Mouse (Mus musculus): ENCODE measurements around the gene Col2a1. TPM values are rescaled to one million over a fixed set of nuclear protein-coding genes. Genes with fewer than 3 reads are reported as not detected.

Col2a1 gene
- total and polyA plus RNA-seq, 2 experiments from 2014 or later: 6.2 to 17.8 TPM

DNA sequence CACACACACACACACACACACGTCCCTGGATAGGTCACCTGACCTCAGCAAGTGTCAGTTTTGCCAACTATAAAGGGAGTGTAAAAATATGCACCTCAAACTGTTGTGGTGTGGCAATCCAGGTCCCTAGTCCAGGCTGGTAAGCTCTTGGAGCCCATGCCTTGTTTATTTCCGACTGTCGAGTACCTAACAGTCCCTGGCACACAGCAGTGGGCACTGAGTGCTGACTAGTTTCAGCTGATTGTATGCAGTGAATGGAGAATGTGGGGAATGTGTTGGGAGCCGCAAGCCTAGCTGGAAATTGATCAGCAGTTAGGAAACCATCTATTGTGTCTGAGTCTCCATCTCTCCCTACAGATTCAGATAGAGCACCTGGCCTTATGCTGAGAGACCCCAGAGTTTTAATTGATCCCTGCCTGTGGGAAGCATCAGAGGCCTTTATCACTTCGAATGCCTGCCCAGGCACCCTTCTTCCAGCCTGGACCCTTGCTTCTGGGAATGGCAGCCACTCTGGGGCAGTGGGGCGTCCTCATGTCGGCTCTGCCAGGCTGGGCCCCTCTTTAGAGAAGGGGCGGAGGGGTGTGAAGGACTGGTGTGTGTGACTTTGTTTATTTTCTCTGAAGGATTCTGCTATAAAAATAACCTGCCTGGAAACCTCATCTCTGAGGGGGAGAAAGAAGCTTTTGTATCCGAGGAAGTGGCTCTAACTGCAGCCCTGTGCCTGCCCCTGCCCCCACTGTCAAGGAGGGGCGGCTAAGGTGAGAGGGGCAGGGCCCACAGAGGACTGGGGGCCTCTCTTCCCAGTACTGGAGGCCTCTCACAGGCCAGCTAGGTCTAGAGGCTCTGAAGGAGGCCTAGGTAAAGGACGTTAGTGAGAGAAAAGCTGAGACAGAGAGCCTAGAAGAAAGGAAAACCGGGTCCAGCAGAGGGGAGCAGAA is 22.7 kb upstream of the Col2a1 start:
- ATAC-seq (ENCODE audit: low FRiP score): no peak
- no peaks in the 10 kb centered on the region for H3K36me3 ChIP-seq (ENCODE audit: insufficient read depth, low read length)
- no peak overlapping the region for H3K9ac ChIP-seq (replicated peaks; ENCODE audit: low read length, poor library complexity, severe bottlenecking)
- 0 out of 2 replicates have a peak, but pooled peaks cover 4% of the 10 kb centered on the region for H3K4me1 ChIP-seq (ENCODE audit: insufficient read depth, low read length)
- no peaks in the 10 kb centered on the region for H3K9me3 ChIP-seq (ENCODE audit: low read length)
- no peaks in the 10 kb centered on the region for H3K27me3 ChIP-seq (ENCODE audit: insufficient read depth, low read length)
- no peak for DNase-seq (ENCODE audit: low spot score)
- TF ChIP-seq CTCF (IDR thresholded peaks at IDR 0.05): no peak
- WGBS: 39% methylated on average over 12 of the region's 12 CpGs
- H3K27ac ChIP-seq (ENCODE audit: low read depth, low read length): no peak overlapping the region
- H3K4me2 ChIP-seq (ENCODE audit: low read depth, low read length, poor library complexity, severe bottlenecking): no peak overlapping the region
- no peak overlapping the region for H3K4me3 ChIP-seq (ENCODE audit: low read depth, low read length)

DNA sequence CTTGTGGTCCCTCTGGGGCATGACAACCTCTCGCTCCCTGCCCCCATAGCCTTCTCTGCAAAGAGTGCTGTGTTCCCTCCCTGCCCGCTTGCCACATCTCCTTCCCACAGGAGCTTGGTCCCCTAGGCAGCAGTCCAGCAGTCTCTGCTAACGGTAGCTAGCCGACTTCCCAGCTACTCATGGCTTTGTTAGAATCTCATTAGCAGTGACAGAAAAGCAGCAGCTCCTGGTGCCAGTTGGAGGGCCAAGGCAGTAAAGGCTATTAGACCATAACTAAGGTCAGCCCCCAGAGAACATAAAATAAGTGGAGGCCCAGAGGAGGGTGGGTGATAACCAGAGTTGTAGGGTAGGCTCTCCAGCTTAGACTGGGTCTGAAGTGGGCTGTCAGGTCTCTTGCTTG is 21.1 kb upstream of the Col2a1 start:
- Histone ChIP-seq H3K9ac (replicated peaks; ENCODE audit: low read length, poor library complexity, severe bottlenecking) (no peak overlapping the region), H3K4me2 (ENCODE audit: low read depth, low read length, poor library complexity, severe bottlenecking) (no peak overlapping the region), H3K27me3 (ENCODE audit: insufficient read depth, low read length) (no peaks in the 10 kb centered on the region), H3K27ac (ENCODE audit: low read depth, low read length) (no peak overlapping the region), H3K4me3 (ENCODE audit: low read depth, low read length) (no peak overlapping the region), H3K4me1 (ENCODE audit: insufficient read depth, low read length) (0 out of 2 replicates have a peak, but pooled peaks cover 4% of the 10 kb centered on the region), H3K36me3 (ENCODE audit: insufficient read depth, low read length) (no peaks in the 10 kb centered on the region), H3K9me3 (ENCODE audit: low read length) (no peaks in the 10 kb centered on the region)
- peak; percentile 47 for DNase-seq (ENCODE audit: low spot score)
- WGBS: 29% methylated on average over 4 of the region's 4 CpGs
- ATAC-seq (ENCODE audit: low FRiP score): no peak
- TF ChIP-seq CTCF (IDR thresholded peaks at IDR 0.05): no peak

DNA sequence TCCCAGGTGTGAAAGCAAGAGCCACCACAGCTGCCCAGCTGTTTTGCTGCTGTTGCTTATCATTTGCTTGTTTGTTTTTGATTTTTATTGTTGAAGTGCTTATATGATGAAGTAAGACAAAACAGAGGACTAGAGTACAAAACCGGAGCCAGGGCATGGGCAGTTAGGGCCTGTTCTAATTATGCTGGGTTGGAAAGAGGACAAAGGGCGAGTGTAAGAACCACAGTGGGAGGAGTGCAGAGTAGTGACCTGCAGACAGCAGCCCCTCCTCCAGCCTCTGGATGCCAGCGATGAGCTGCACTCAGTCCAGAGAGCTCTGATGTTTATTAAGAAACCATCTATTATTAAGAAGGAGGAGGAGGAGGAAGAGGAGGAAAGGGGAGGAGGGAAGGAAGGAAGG is 18.6 kb upstream of the Col2a1 start:
- no peak for TF ChIP-seq CTCF (IDR thresholded peaks at IDR 0.05)
- DNase-seq (ENCODE audit: low spot score) (no peak), ATAC-seq (ENCODE audit: low FRiP score) (no peak)
- H3K27me3 ChIP-seq (ENCODE audit: insufficient read depth, low read length): no peaks in the 10 kb centered on the region
- 0 out of 2 replicates have a peak, but pooled peaks cover 4% of the 10 kb centered on the region for H3K4me1 ChIP-seq (ENCODE audit: insufficient read depth, low read length)
- no peak overlapping the region for H3K4me2 ChIP-seq (ENCODE audit: low read depth, low read length, poor library complexity, severe bottlenecking)
- H3K27ac ChIP-seq (ENCODE audit: low read depth, low read length): no peak overlapping the region
- H3K9me3 ChIP-seq (ENCODE audit: low read length): no peaks in the 10 kb centered on the region
- 33% methylated on average over 3 of the region's 3 CpGs for WGBS
- H3K4me3 ChIP-seq (ENCODE audit: low read depth, low read length): no peak overlapping the region
- no peaks in the 10 kb centered on the region for H3K36me3 ChIP-seq (ENCODE audit: insufficient read depth, low read length)
- H3K9ac ChIP-seq (replicated peaks; ENCODE audit: low read length, poor library complexity, severe bottlenecking): no peak overlapping the region

DNA sequence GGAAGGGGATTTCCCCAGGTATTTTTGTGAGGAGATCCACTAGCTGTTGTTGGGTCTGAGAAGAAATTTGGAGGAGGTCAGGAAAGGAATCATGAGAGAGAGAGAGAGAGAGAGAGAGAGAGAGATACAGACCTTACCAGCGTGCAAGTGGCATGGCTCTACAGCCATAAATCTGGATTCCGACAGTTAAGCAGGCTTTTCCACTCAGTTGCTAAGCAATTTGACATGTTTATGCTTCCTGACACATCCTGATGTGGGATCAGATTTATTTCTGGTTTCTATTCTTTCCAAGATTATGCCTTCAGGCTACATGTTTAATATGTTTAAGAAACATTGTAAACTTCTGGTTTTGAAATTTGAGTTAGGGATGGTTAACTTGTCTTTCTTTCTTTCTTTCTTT is 17.4 kb upstream of the Col2a1 start:
- no peak overlapping the region for H3K27ac ChIP-seq (ENCODE audit: low read depth, low read length)
- no peak overlapping the region for H3K9ac ChIP-seq (replicated peaks; ENCODE audit: low read length, poor library complexity, severe bottlenecking)
- H3K36me3 ChIP-seq (ENCODE audit: insufficient read depth, low read length): no peaks in the 10 kb centered on the region
- DNase-seq (ENCODE audit: low spot score) (no peak), ATAC-seq (ENCODE audit: low FRiP score) (no peak)
- H3K4me1 ChIP-seq (ENCODE audit: insufficient read depth, low read length): no peaks in the 10 kb centered on the region
- WGBS: 49% methylated on average over 2 of the region's 2 CpGs
- H3K27me3 ChIP-seq (ENCODE audit: insufficient read depth, low read length): no peaks in the 10 kb centered on the region
- no peak for TF ChIP-seq CTCF (IDR thresholded peaks at IDR 0.05)
- no peaks in the 10 kb centered on the region for H3K9me3 ChIP-seq (ENCODE audit: low read length)
- no peak overlapping the region for H3K4me2 ChIP-seq (ENCODE audit: low read depth, low read length, poor library complexity, severe bottlenecking)
- no peak overlapping the region for H3K4me3 ChIP-seq (ENCODE audit: low read depth, low read length)

DNA sequence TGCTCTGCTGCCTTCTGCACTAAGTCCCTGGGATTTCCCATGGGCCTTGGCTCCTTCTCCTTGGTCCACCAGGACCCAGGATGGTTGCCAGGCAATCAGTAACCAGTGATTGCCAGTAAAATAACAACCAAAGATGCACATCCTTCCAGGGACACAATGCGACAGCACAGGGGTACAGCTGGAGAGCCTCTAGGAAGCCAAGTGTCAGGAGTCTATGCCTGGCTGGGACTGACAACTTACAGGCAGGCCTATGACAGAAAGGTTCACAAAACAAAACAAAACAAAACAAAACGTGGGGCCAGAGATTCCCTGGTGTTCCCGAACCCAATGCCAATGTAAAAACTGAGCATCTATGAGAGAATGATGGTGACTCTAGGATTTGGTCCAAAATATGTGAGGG is 14.6 kb upstream of the Col2a1 start:
- ATAC-seq (ENCODE audit: low FRiP score) (no peak), DNase-seq (ENCODE audit: low spot score) (no peak)
- WGBS: 65% methylated on average over 3 of the region's 3 CpGs
- no peaks in the 10 kb centered on the region for H3K36me3 ChIP-seq (ENCODE audit: insufficient read depth, low read length)
- no peaks in the 10 kb centered on the region for H3K9me3 ChIP-seq (ENCODE audit: low read length)
- H3K27me3 ChIP-seq (ENCODE audit: insufficient read depth, low read length): no peaks in the 10 kb centered on the region
- no peak overlapping the region for H3K4me2 ChIP-seq (ENCODE audit: low read depth, low read length, poor library complexity, severe bottlenecking)
- no peak overlapping the region for H3K4me3 ChIP-seq (ENCODE audit: low read depth, low read length)
- H3K27ac ChIP-seq (ENCODE audit: low read depth, low read length): no peak overlapping the region
- no peaks in the 10 kb centered on the region for H3K4me1 ChIP-seq (ENCODE audit: insufficient read depth, low read length)
- no peak overlapping the region for H3K9ac ChIP-seq (replicated peaks; ENCODE audit: low read length, poor library complexity, severe bottlenecking)
- TF ChIP-seq CTCF (IDR thresholded peaks at IDR 0.05): no peak

DNA sequence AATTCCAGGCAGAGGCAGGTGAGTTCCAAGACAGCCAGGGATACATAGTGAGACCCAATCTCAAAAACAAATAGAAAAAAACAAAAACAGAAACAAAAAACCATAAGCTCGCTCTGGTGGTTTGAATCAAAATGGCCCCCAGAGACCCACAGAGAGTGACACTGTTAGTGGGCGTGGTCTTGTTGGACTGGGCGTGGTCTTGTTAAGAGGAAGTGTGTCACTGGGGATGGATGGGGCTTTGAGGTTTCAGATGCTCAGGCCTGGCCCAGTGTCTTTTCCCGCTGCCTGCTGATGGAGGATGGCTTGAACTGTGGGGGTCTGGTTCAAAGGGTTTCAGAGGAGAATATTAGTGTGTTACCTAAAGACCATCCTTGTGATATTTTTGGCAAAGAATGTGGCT is 13.4 kb upstream of the Col2a1 start:
- Histone ChIP-seq H3K27ac (ENCODE audit: low read depth, low read length) (no peak overlapping the region), H3K27me3 (ENCODE audit: insufficient read depth, low read length) (no peaks in the 10 kb centered on the region), H3K9me3 (ENCODE audit: low read length) (no peaks in the 10 kb centered on the region), H3K36me3 (ENCODE audit: insufficient read depth, low read length) (no peaks in the 10 kb centered on the region), H3K9ac (replicated peaks; ENCODE audit: low read length, poor library complexity, severe bottlenecking) (no peak overlapping the region), H3K4me1 (ENCODE audit: insufficient read depth, low read length) (no peaks in the 10 kb centered on the region), H3K4me2 (ENCODE audit: low read depth, low read length, poor library complexity, severe bottlenecking) (no peak overlapping the region), H3K4me3 (ENCODE audit: low read depth, low read length) (no peak overlapping the region)
- DNase-seq (ENCODE audit: low spot score) (no peak), ATAC-seq (ENCODE audit: low FRiP score) (no peak)
- WGBS: 83% methylated on average over 4 of the region's 4 CpGs
- TF ChIP-seq CTCF (IDR thresholded peaks at IDR 0.05): no peak
